Mouse (Mus musculus) gastrocnemius, postnatal 14 days (tissue): Measurements from ENCODE around the gene Krtap26-1. TPM values are rescaled to one million over a fixed set of nuclear protein-coding genes. Genes with fewer than 3 reads are reported as not detected.

ENCODE experiments used
- DNase-seq: peaks from one replicate; pipeline ENCODE4 v3.0.0; 2021; ENCODE audit warnings: mixed read lengths
- intact Hi-C: fragments of 180-260 bp; cut with DNase I; formaldehyde crosslinking; loops from one replicate; pipeline ENCODE4 v1.15.1; 2025; ENCODE audit warnings: low total_unique reads
- long read RNA-seq, 2 experiments: library from polyadenylated mRNA; stranded (forward); transcript quantifications; one replicate each; pipeline ENCODE4 v2.0.0; 2021
- total RNA-seq, 2 experiments: library from RNA; stranded (reverse); gene quantifications; 2 replicates each; pipeline ENCODE4 v1.2.3; 2021

The Krtap26-1 gene
- total RNA-seq = not detected
- long read RNA-seq, experiment 1 = 0 reads
- long read RNA-seq, experiment 2 = 0 reads

- intact Hi-C loops = no loop called here
- no peak for DNase-seq
Observed at GRCm38 (mm10) chr16:88647358-88647846, at the start of gene Krtap26-1. Gene Krtap26-1, minus strand, starts transcription at chr16:88647796.

- intact Hi-C loops = no loop called here
- no peak for DNase-seq
Observed at GRCm38 (mm10) chr16:88696256-88696655, 48.7 kb upstream of the Krtap26-1 start.

DNA sequence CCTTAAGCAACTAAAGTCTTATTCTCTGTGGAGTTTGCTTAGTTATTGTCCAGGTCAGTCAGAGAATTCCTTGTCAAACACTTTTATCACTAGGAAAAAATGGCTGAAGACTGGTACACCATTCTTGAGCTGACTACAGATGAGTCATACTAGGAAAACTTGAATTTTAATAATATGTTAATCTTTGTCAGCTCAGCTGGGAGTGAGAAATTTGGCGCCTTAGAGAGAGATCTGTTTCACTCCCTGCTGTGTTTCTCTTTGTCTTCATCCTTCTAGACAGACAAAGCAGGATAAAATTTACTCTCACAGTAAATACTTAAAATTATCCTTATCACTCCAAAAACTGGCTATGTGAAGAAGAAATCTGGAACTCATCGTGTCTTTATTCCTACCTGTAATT, 33.7 kb upstream of the Krtap26-1 start:
- intact Hi-C loops = no loop called here
- no peak for DNase-seq

DNA sequence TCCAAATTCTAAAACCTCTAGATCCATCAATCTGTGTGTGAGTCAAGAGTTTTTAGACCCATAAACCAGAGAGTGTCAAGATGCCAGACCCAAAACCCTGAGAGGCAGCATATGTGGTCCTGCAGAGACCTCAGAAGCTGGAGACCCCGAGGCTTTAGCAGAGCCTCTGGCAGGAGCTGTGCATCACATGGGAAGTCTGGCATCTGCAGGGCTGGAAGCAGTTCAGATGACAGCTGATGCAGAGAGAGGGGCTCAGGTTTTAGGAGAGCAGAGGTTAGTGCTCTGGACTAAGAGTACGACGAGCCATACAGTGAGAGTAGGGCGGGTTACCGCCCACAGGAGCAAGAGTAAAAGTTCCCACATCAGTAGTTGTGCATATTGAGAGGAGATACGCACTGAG, 31.5 kb upstream of the Krtap26-1 start:
- intact Hi-C loops = no loop called here
- DNase-seq = no peak

DNA sequence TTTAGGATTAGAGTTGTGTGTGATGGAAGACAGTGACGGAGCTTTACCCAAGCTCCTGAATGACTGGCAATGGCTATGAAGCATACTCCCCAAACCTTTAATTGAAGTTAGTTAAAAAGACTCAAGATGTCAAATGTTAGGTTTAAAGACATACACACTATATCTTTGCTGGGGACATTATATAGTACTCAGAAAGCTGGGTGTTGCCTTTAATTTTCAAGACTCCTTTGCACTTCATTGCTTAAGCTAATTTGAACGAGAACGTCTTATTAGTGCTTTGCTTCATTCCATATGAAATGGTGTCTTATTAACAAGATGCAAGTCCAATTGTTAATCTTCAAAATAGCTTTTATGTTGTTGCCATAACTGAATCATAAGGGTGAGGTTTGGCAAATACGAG, 24.0 kb upstream of the Krtap26-1 start, which contains the start of gene Krtap27-1:
TSS of gene Krtap27-1 (minus strand) at position 101 of the 400 bp plus-strand sequence.
- DNase-seq = no peak
- intact Hi-C loops = no loop called here

DNA sequence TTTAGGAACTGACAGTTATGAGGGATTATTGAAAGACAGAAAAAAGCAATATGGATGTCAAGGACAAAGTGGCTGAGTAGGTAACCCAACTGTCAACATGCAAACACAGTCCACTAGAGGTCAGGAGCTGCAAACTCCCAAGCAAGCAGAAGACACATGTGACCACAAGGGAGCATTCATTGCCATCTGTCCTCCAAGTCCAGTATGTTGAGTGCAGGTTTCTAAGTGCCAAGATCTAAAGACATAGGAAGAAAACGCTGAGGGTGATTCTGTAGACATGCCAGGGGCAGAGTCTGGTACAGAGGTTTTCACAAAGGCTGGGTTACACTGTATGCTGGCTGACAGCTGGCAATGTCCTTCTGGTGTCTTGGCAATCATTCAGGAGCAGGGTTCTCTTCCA, 9.8 kb upstream of the Krtap26-1 start:
- intact Hi-C loops = loop anchor here (5.0 kb wide), 1 partner anchor 170 kb away; the partner anchor contains the start of gene Krtap14

GRCm38 (mm10) chr16:88651952-88652351, 4.4 kb upstream of the Krtap26-1 start:
- intact Hi-C loops = no loop called here
- DNase-seq = no peak

More for the DNA sequence above, 9.8 kb upstream of the Krtap26-1 start:
- DNase-seq = no peak

DNA sequence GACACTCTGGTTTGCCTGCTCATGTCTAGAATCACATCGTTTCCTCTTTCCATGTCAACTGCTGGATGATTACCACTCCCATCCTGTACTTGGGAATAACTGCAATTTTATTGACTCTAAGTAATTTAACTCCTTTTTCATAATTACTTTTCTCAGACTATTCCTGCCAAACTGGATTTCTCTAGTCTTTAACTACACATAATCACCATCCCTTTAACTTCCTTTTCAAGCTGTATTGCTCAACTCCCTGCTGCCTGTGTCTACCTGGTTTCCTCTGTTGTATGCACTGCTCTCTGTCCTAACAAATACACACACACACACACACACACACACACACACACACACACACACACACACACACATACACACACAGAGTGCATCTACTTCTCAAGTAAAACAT, 3.5 kb upstream of the Krtap26-1 start:
- intact Hi-C loops = no loop called here
- DNase-seq = no peak

DNA sequence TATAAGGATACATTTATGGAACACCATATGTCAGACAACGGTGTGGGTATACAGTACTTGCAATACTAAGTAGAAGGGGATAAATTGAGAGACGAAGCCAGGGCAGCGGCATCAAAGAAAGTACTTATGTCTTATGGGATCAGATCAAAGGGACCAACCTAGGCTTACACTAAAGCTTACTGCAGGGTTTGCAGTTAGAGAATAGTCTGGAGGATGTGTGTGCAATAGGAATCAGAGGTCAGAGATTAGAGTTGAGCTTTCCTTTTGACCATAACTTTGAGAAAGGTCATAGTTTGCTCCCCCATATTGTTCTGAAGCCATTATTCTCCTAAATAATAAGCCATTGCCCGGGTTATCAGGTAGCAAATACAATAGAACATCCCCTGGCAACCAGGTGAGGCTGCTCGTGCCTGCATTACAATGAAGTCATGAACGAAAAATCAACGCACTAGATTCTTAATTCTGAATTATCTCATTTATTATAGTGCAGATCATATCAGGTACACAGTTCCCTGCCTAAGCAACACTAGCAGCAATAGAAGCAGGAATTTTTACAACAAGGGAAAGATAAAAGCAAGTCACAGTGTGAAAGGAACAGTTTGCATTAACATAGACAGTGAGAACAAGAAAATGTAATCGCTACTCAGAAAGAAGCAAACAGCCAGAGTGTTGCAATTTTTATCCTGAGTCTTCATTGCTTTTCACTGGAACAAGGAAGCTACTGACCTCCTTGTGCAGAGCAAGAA, 1.1 kb downstream of the Krtap26-1 start:
- no peak for DNase-seq
- intact Hi-C loops = no loop called here

- intact Hi-C loops = no loop called here
- DNase-seq = no peak
Observed at GRCm38 (mm10) chr16:88640053-88640452, 7.5 kb downstream of the Krtap26-1 start.

DNA sequence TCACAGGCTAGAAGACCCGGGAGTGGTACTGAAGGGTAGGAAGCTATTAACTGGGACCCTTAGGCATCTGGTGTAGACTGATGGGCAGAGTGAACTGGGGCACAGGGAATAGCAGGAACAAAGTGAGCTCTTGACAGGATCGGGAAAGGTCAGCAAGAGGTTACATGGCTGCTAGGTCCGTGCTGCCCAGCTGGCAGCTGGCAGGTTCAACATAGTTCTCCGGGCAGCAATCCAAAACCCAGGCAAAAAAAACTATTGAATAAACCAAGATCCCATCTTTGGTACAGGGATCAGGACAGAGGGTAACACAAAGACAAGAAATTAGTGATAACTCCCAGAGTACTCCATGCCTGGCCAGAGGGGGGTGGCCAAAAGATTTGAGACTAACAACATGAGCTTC, 12.5 kb downstream of the Krtap26-1 start:
- no peak for DNase-seq
- intact Hi-C loops = no loop called here

DNA sequence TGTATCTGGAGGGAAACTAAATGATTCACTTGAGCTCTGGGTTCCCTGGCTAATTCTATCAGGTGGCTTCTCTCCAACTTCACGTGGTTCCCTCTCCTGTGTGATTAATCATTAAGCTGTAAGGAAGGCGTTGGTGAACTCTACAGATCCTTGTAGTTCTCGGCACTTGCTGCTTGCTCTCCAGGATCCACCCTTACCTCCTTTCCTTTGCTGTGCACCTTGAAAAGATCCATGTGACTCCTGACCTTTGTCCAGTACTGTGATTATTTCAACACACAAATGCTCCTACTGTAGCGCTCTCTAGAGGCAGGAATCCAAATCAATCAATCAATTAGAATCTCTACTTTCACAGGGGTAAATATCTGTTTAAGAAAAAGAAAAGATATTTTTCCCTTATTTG, 16.1 kb downstream of the Krtap26-1 start:
- no peak for DNase-seq
- intact Hi-C loops = no loop called here

GRCm38 (mm10) chr16:88627566-88627965, 20.0 kb downstream of the Krtap26-1 start, which contains the start of gene 2310079G19Rik:
Gene 2310079G19Rik, minus strand, starts transcription at chr16:88627666.
- no peak for DNase-seq
- intact Hi-C loops = no loop called here

DNA sequence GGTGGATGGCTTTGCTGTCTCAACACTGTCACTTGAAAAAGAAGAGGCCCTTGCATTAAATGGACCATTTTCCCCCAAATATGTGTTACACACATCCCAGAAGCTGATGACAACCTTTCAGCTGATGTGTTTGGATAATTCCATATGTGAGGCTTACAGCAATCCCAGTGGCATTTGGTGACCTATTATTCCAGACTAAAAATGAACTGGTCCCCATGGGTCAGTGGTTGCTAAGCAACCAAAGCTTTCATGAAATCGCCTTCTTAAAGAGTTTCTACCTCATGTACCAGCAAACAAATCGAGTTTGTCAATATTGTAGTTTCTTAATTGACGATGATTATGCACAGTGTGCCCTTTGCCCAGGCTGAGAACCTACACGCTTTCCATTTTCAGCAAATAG, 34.9 kb downstream of the Krtap26-1 start:
- intact Hi-C loops = no loop called here
- DNase-seq = no peak

DNA sequence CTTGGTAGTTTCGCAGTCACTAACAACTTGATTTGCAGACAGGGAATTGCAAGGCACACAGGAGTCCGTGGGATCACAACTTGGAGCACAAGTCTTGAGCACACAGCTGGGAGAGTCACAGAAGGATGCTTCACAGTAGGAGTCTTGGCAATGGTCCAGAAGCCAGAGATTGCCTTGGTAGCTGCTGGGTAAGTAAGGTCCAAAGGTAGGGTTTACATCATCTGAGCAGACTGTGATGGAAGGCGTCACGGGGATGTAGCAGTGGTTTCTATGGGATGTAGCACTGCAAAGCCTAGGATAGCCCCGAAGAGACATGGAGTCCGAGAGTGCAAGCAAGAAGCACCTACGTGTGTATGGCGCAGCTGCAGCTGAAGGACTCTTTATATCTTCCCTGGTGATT, 35.7 kb downstream of the Krtap26-1 start, which contains the start of gene Krtap24-1:
TSS of gene Krtap24-1 (minus strand) at position 358 of the 400 bp plus-strand sequence.
- no peak for DNase-seq

DNA sequence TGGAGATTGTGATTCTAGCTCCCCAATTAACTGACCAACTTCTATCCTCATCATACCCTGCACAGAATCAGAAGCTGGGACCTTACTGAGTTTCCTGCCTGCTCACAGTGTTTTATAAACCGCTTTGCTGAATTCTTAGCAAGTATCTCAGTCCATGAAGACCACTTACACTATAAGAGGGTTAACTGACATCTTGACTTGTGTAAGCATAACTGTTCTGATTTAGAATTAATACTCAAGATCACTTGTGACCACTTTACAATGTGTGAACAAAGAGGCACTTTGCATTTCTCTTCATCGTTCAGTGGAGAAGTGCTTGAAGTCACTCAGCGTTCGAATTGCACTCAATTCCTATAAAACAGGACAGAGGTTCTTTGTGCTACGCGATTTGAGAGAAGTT, 43.0 kb downstream of the Krtap26-1 start:
- intact Hi-C loops = no loop called here
- no peak for DNase-seq

More for the DNA sequence above, 35.7 kb downstream of the Krtap26-1 start, which contains the start of gene Krtap24-1:
- intact Hi-C loops = no loop called here

DNA sequence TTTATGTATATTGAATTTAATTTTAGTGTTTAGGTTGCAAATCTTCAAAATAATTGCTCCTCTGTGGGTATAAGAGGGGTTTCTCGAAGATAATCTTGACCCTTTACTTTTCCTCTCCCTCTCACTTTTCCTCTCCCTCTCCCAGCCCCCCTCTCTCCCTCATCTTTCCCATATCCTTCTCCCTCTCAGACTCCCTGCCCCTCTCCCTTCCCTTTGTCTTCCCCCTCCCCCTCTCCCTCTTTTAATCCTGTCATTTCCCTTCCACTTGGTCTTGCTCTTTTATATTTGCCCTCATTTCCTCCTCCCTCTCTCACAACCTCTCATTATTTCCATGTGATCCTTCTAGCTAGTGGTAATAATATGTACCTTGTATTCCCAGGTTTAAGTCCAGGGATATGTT, 45.1 kb downstream of the Krtap26-1 start:
- intact Hi-C loops = no loop called here
- DNase-seq = no peak

GRCm38 (mm10) chr16:88600303-88600702, 47.3 kb downstream of the Krtap26-1 start:
- intact Hi-C loops = no loop called here
- no peak for DNase-seq

DNA sequence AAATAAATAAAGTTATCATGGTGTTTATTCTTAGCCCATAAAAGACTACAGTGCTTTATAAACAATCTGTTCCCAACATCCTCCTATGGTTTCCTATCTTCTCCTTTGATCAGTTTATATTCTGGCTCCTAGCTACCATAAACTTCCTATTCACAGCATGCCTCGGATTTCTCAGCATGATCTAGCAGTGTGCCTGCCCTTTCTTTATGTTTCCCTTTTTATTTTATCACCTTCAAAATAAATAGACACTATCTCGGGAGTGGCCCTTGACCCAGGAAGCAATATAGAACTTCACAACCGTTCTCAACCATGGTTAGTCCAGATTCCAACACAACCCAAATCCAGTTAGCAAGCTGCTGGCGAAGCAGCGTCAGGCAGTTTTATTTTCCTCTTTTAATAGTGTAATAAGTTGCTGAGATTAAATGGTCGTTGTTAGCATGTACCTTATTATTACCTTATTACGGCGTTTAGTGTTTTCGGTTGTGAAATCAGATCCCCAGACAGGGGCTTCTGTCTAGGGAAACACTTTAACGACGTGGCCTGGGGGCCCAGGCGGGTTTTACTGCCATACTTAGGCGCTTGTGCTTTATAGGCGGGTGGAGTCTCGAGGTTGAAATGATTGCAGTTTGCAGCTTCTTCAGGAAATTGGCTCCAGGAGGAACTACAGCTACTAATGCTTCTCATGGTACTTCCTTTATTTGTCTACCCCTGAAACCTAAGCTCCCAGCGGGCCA, 47.9 kb downstream of the Krtap26-1 start:
- intact Hi-C loops = no loop called here
- no peak for DNase-seq
